Mouse (Mus musculus) heart, embryonic 11.5 days (tissue): ENCODE results near the gene Slc26a3. TPM values are rescaled to one million over a fixed set of nuclear protein-coding genes. Genes with fewer than 3 reads are reported as not detected.

ENCODE experiments used
- ATAC-seq: fragments of 200-750 bp; cut with Nextera tagmentation; replicated peaks from 2 replicates; pipeline ENCODE4 v1.8.0; 2017; ENCODE audit warnings: moderate library complexity; ENCODE audit not compliant: insufficient number of reproducible peaks, low FRiP score, low TSS enrichment
- H3K27ac ChIP-seq: fragments of 300-500 bp; sonication (generic); 2 replicates; pipeline ENCODE4 v1.5.1; 2014; ENCODE audit warnings: mild to moderate bottlenecking, low read depth, low read length
- H3K27me3 ChIP-seq: fragments of 300-500 bp; sonication (generic); 2 replicates; pipeline ENCODE4 v1.6.1; 2014; ENCODE audit warnings: mild to moderate bottlenecking, low read length, mixed read lengths; ENCODE audit not compliant: control insufficient read depth, insufficient read depth
- H3K36me3 ChIP-seq: fragments of 300-500 bp; sonication (generic); 2 replicates; pipeline ENCODE4 v1.6.1; 2014; ENCODE audit warnings: mild to moderate bottlenecking, low read length, moderate library complexity, mixed read lengths; ENCODE audit not compliant: control insufficient read depth, insufficient read depth
- H3K4me1 ChIP-seq: fragments of 300-500 bp; sonication (generic); 2 replicates; pipeline ENCODE4 v1.6.1; 2014; ENCODE audit warnings: low read length; ENCODE audit not compliant: control insufficient read depth, insufficient read depth
- H3K4me2 ChIP-seq: fragments of 300-500 bp; sonication (generic); 2 replicates; pipeline ENCODE4 v1.6.1; 2014; ENCODE audit warnings: mild to moderate bottlenecking, moderate library complexity
- H3K4me3 ChIP-seq: fragments of 300-500 bp; sonication (generic); 2 replicates; pipeline ENCODE4 v1.5.1; 2014; ENCODE audit warnings: low read depth, low read length
- H3K9ac ChIP-seq: fragments of 300-500 bp; sonication (generic); 2 replicates; pipeline ENCODE4 v1.6.1; 2014; ENCODE audit warnings: mild to moderate bottlenecking, low read depth, low read length, moderate library complexity
- H3K9me3 ChIP-seq: fragments of 300-500 bp; sonication (generic); replicated peaks from 2 replicates; pipeline ENCODE4 v1.6.1; 2016; ENCODE audit warnings: low read length; ENCODE audit not compliant: control insufficient read depth
- WGBS: fragments of 180-500 bp; shearing (Covaris S2); extraction: QIAGEN DNeasy Blood & Tissue Kit; methylation state at CpG from one replicate; pipeline ENCODE4 v1.1.7; 2014; ENCODE audit not compliant: insufficient replicate concordance; 5-methylcytosine and 5-hydroxymethylcytosine counted together
- polyA plus RNA-seq: library from polyadenylated mRNA; unstranded; fragments of >200 nt; fragmentation: Nextera tagmentation; extraction: Ambion mirVana; gene quantifications from 2 replicates; pipeline ENCODE4 v1.2.1, GENCODE M21; 2014

Slc26a3 gene
- polyA plus RNA-seq, 1 experiment from 2014 or later: 0.07 TPM

GRCm38 (mm10) chr12:31400821-31401220, 10.2 kb downstream of the Slc26a3 start:
- H3K27me3 ChIP-seq: no peaks in the 10 kb centered on the region
- no peak overlapping the region for H3K27ac ChIP-seq

GRCm38 (mm10) chr12:31401930-31402329, 11.3 kb downstream of the Slc26a3 start:
- Histone ChIP-seq H3K9ac (no peak overlapping the region), H3K4me2 (no peak overlapping the region), H3K4me3 (no peak overlapping the region), H3K27me3 (no peaks in the 10 kb centered on the region), H3K9me3 (no peaks in the 10 kb centered on the region), H3K36me3 (no peaks in the 10 kb centered on the region), H3K4me1 (no peaks in the 10 kb centered on the region), H3K27ac (no peak overlapping the region)
- no peak for ATAC-seq
- WGBS: 83% methylated on average over 6 of the region's 6 CpGs

More at GRCm38 (mm10) chr12:31400821-31401220, 10.2 kb downstream of the Slc26a3 start:
- no peak overlapping the region for H3K4me2 ChIP-seq
- H3K4me1 ChIP-seq: no peaks in the 10 kb centered on the region
- no peak for ATAC-seq
- H3K4me3 ChIP-seq: no peak overlapping the region
- WGBS: 76% methylated on average over 1 of the region's 1 CpGs
- no peaks in the 10 kb centered on the region for H3K9me3 ChIP-seq
- H3K9ac ChIP-seq: no peak overlapping the region
- no peaks in the 10 kb centered on the region for H3K36me3 ChIP-seq

GRCm38 (mm10) chr12:31404575-31405240, 14.0 kb downstream of the Slc26a3 start:
- no peaks in the 10 kb centered on the region for H3K27me3 ChIP-seq
- 59% methylated on average over 5 of the region's 5 CpGs for WGBS
- no peaks in the 10 kb centered on the region for H3K4me1 ChIP-seq
- H3K4me2 ChIP-seq: no peak overlapping the region
- no peak overlapping the region for H3K4me3 ChIP-seq
- H3K36me3 ChIP-seq: no peaks in the 10 kb centered on the region
- no peak overlapping the region for H3K9ac ChIP-seq
- no peak for ATAC-seq
- H3K27ac ChIP-seq: no peak overlapping the region
- H3K9me3 ChIP-seq: no peaks in the 10 kb centered on the region

- no peak overlapping the region for H3K4me3 ChIP-seq
- no peaks in the 10 kb centered on the region for H3K4me1 ChIP-seq
- H3K27ac ChIP-seq: no peak overlapping the region
- H3K27me3 ChIP-seq: no peaks in the 10 kb centered on the region
- no peaks in the 10 kb centered on the region for H3K36me3 ChIP-seq
- no peak overlapping the region for H3K4me2 ChIP-seq
- 59% methylated on average over 2 of the region's 2 CpGs for WGBS
- H3K9ac ChIP-seq: no peak overlapping the region
- no peaks in the 10 kb centered on the region for H3K9me3 ChIP-seq
- ATAC-seq: no peak
Observed at GRCm38 (mm10) chr12:31415971-31416370, 25.3 kb downstream of the Slc26a3 start.

- Histone ChIP-seq H3K9me3 (no peaks in the 10 kb centered on the region), H3K4me2 (no peak overlapping the region), H3K27ac (no peak overlapping the region), H3K9ac (no peak overlapping the region), H3K4me1 (no peaks in the 10 kb centered on the region), H3K4me3 (no peak overlapping the region), H3K36me3 (no peaks in the 10 kb centered on the region), H3K27me3 (no peaks in the 10 kb centered on the region)
- ATAC-seq: no peak
- WGBS: 68% methylated on average over 3 of the region's 3 CpGs
Observed at GRCm38 (mm10) chr12:31421901-31422574, 31.4 kb downstream of the Slc26a3 start.

GRCm38 (mm10) chr12:31437791-31438190, 47.1 kb downstream of the Slc26a3 start:
- H3K4me1 ChIP-seq: no peaks in the 10 kb centered on the region
- no peak overlapping the region for H3K4me2 ChIP-seq
- H3K27ac ChIP-seq: no peak overlapping the region
- no peak overlapping the region for H3K4me3 ChIP-seq
- WGBS: 51% methylated on average over 6 of the region's 6 CpGs
- H3K9ac ChIP-seq: no peak overlapping the region
- no peak for ATAC-seq
- H3K36me3 ChIP-seq: no peaks in the 10 kb centered on the region
- H3K9me3 ChIP-seq: no peaks in the 10 kb centered on the region
- no peaks in the 10 kb centered on the region for H3K27me3 ChIP-seq

GRCm38 (mm10) chr12:31439612-31440011, 48.9 kb downstream of the Slc26a3 start:
- H3K9ac ChIP-seq: no peak overlapping the region
- H3K4me2 ChIP-seq: no peak overlapping the region
- H3K27me3 ChIP-seq: no peaks in the 10 kb centered on the region
- H3K4me1 ChIP-seq: peaks cover 4% of the 10 kb centered on the region; the same call in 1 of the 2 replicates
- no peak overlapping the region for H3K4me3 ChIP-seq
- no peaks in the 10 kb centered on the region for H3K36me3 ChIP-seq
- H3K27ac ChIP-seq: no peak overlapping the region
- no peaks in the 10 kb centered on the region for H3K9me3 ChIP-seq
- 76% methylated on average over 2 of the region's 2 CpGs for WGBS
- no peak for ATAC-seq

GRCm38 (mm10) chr12:31444131-31444546, 53.5 kb downstream of the Slc26a3 start:
- H3K27ac ChIP-seq: no peak overlapping the region
- peak; percentile 59; the same call in 1 of the 2 replicates for ATAC-seq
- no peak overlapping the region for H3K9ac ChIP-seq
- WGBS: 2% methylated on average over 11 of the region's 11 CpGs
- no peaks in the 10 kb centered on the region for H3K9me3 ChIP-seq
- no peaks in the 10 kb centered on the region for H3K36me3 ChIP-seq
- peak overlapping the region; percentile 59 for H3K4me2 ChIP-seq
- peak overlapping the region; percentile 18; the same call in 1 of the 2 replicates for H3K4me3 ChIP-seq
- H3K27me3 ChIP-seq: no peaks in the 10 kb centered on the region
- H3K4me1 ChIP-seq: peaks cover 4% of the 10 kb centered on the region; the same call in 1 of the 2 replicates
